Mouse (Mus musculus): ENCODE measurements around the gene Gorasp1. TPM values are rescaled to one million over a fixed set of nuclear protein-coding genes. Genes with fewer than 3 reads are reported as not detected.

Gene Gorasp1
- total RNA-seq, 2 experiments from 2014 or later, result 30.7 to 38.0 TPM

DNA sequence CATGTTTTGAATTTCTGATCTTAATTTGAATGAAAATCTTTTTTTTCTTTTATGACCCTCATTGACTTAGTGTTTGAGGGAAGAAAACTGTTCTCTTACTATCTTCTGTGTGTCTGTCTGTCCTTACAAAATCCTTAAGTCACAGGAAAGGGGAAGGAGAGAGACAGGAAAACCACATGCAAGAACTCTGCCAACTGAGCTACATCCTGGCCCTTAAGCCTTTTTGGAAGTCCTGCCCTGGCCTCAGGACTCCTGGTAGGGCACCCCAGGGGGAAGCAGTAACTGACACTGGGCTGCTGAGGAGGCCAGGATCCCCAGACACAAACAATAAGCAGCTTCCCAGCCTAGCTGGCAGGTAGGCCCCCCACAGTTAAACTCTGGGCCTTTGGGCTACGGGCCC is 6.0 kb upstream of the Gorasp1 start:
- TF ChIP-seq CTCF (IDR thresholded peaks at IDR 0.05), result no peak
- intact Hi-C loops (cut with DNase I), result no loop called here
- H3K27ac ChIP-seq, result no peak overlapping the region
- DNase-seq (ENCODE audit: extremely low spot score in 1 of 2, low spot score in 2 of 2), result no peak
- no peak overlapping the region for H3K4me3 ChIP-seq

DNA sequence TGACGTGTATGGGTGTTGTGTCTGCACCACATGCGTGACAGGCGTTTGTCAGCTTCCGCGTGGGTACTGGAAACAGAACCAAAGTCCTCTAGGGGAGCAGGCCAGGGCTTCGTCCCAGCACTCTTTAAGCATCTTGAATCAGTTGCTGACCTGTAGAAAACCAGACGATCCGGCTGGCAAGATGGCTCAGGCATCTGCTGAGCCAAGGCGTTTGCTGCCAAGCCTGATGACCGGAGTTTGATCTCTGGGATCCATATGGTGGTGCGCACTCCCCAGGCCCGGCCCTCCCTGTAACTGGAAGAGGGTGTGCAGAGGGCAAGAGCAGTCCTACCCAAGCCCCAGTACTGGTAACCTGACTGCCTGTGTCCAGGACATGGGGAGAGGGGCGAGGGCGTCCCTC is 4.5 kb upstream of the Gorasp1 start:
- no peak for TF ChIP-seq CTCF (IDR thresholded peaks at IDR 0.05)
- no peak overlapping the region for H3K27ac ChIP-seq
- DNase-seq (ENCODE audit: extremely low spot score in 1 of 2, low spot score in 2 of 2), result no peak
- intact Hi-C loops (cut with DNase I), result no loop called here
- H3K4me3 ChIP-seq, result no peak overlapping the region

DNA sequence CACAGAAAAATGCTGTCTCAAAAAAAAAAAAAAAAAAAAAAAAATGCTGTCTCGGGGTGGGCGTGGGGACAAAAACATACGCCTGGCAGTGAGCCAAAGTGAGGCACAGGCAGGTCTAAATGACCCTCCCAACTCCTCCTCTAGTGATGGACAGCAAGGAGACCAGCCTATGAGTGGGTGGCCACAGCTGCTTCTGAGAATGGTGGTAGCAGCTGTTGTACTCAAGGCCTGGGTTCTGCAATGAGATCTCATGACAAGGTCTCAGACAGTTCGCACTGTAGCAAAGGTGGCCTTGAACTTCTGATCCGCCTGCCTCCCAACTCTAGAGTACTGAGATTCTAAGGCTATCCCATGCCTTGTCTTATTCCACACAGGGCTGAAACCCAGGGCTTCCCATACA is 4.0 kb upstream of the Gorasp1 start:
- intact Hi-C loops (cut with DNase I), result no loop called here
- no peak overlapping the region for H3K27ac ChIP-seq
- no peak overlapping the region for H3K4me3 ChIP-seq

DNA sequence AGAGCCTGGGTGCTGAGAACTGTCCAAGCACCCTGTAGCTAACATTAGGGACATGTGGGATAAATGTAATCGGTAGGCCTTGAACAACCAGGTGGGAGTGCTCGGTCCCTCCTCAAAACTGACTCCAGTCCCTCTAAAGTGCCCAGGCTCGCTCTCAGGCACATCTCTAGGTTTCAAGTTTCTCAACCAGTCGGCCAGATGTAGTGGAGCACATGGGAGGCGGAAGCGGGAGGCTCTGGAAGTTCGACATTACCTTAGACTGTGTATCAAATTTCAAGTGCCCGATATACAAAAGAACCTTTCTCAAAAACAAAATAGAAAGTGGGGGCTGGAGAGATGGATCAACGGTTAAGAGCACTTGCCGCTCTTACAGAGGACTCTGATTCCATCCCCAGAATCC is 2.3 kb upstream of the Gorasp1 start:
- intact Hi-C loops (cut with DNase I), result no loop called here
- no peak for DNase-seq (ENCODE audit: extremely low spot score in 1 of 2, low spot score in 2 of 2)
- Histone ChIP-seq H3K27ac (no peak overlapping the region), H3K4me3 (no peak overlapping the region)
- no peak for TF ChIP-seq CTCF (IDR thresholded peaks at IDR 0.05)

More for the DNA sequence above, 4.0 kb upstream of the Gorasp1 start:
- no peak for DNase-seq (ENCODE audit: extremely low spot score in 1 of 2, low spot score in 2 of 2)
- TF ChIP-seq CTCF (IDR thresholded peaks at IDR 0.05), result no peak

DNA sequence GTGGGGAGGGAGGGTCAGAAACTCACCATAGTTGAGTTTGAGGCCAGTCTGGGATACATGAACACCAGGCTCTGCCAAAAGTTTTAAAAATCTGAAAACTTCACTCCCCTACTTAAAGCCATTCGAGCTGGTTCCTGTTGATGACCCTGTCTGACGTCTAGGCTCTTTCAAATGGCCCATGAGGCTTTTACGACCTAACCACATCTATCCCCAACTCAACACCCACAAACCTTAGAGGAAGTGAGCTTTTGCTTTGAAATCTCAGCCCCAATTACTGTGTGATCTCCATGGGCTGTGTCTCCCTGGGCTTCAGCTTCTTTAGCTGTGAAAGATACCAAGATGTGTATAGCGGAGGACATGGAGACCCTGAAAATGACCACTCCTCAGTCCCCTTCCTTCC is 1.1 kb upstream of the Gorasp1 start:
- no peak for DNase-seq (ENCODE audit: extremely low spot score in 1 of 2, low spot score in 2 of 2)
- H3K27ac ChIP-seq, result no peak overlapping the region
- TF ChIP-seq CTCF (IDR thresholded peaks at IDR 0.05), result no peak
- no peak overlapping the region for H3K4me3 ChIP-seq
- intact Hi-C loops (cut with DNase I), result no loop called here

DNA sequence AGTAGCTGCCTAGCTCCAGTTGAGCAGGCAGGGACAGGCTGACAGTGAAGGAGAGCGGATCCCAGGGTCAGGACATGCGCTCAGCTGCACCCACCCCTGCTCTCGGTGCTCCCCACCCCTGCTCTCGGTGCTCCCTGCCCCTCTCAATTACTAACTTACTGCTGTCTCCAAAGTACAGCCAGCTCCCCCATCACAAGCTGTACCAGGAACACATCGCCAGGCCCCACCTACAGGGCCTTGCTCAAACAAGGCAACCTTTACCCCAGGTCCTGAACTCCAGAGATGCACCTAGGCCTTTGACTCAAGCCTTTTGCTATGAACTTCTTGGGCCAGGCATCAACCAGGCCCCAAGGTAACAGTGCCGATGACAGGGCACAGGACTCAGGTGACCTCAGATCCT is 3.7 kb downstream of the Gorasp1 start:
- H3K27ac ChIP-seq, result no peak overlapping the region
- no peak for DNase-seq (ENCODE audit: extremely low spot score in 1 of 2, low spot score in 2 of 2)
- H3K4me3 ChIP-seq, result no peak overlapping the region
- TF ChIP-seq CTCF (IDR thresholded peaks at IDR 0.05), result no peak
- intact Hi-C loops (cut with DNase I), result no loop called here

DNA sequence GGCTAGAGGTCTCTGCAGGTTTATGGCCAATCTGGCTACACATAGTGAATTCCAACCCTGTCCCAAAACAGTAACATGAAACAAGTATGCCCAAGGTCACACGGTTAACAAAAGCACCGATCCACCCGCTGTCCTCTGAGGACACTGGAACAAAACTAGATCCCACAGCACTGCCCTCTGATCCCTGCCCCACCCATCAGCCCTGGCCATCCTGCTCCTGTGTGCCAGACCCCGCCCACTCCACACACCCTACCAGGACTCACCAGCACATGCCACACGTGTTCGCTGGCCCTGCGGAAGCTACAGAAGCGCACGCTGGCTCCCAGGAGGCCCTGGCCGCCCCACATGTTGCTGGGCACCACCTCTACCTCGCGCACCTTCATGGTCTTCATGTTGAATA is 5.0 kb downstream of the Gorasp1 start:
- Histone ChIP-seq H3K27ac (no peak overlapping the region), H3K4me3 (no peak overlapping the region)
- DNase-seq (ENCODE audit: extremely low spot score in 1 of 2, low spot score in 2 of 2), result no peak
- TF ChIP-seq CTCF (IDR thresholded peaks at IDR 0.05), result no peak
- intact Hi-C loops (cut with DNase I), result no loop called here

DNA sequence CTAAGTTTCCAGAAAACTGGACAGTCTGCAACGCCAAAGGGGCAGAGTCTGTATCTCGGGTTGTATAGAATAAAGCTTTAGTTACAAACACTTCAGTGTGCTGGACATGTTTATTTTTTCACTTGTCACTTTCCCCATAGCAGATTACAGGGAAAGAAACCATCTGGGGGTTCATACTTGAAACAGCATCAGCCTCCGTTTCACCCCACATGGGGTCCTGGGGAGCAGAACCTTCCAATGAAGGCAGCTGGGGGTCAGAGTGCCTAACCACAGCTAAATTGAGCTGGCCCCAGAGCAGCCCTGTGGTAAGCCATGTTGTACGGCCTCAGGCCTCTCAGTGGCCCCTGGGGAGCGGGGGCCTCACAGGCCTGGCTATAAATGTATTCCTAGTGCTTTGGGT is 10.9 kb downstream of the Gorasp1 start:
- intact Hi-C loops (cut with DNase I), result no loop called here
- no peak for DNase-seq (ENCODE audit: extremely low spot score in 1 of 2, low spot score in 2 of 2)
- H3K27ac ChIP-seq, result no peak overlapping the region
- no peak overlapping the region for H3K4me3 ChIP-seq
- no peak for TF ChIP-seq CTCF (IDR thresholded peaks at IDR 0.05)

DNA sequence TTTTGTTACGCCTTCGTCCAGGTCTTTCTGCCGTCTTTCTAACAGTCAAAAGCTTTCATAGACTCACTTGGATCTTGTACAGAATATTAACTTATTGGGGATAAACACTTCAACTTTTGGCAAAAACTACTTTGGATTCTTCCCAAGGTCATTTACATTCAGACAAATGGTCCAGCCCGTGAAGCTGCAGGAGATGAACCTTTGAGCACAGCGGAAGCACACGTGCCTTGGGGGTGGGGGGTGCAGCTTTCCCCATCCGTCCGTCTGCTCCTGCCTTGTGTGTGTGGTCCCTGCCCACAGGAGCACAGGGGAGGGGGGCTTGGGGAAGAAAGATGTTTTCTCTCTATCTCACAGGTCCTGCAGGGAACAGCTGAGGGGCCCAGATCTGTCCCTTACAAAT is 11.6 kb downstream of the Gorasp1 start:
- DNase-seq (ENCODE audit: extremely low spot score in 1 of 2, low spot score in 2 of 2), result no peak
- intact Hi-C loops (cut with DNase I), result no loop called here
- Histone ChIP-seq H3K4me3 (no peak overlapping the region), H3K27ac (no peak overlapping the region)
- no peak for TF ChIP-seq CTCF (IDR thresholded peaks at IDR 0.05)

DNA sequence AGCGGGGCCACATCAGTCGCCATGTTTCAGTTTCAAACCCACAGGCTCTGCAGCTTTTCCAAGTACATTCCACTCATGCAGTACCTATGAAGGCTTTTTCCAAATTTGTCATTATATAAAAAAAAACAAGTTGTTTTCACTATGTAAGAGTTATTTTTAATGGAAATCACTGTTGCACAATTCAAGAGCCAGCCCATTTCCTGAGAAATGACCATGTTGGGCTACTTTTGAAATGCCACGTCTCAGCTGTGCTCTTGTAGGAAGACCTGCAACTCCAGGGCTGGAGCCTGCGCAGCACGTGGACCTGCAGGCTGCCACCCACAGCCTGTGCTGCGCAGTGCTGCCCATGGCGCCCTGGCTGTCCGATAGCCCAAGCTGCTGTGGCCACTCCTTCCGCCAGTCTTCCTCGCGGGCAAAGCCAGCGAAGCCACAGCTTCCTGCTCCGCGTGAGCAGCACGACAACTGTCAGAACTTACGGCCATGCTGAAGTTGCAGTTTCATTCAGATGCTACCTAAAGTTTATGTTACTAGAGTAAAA is 12.2 kb downstream of the Gorasp1 start:
- intact Hi-C loops (cut with DNase I), result no loop called here
- no peak overlapping the region for H3K27ac ChIP-seq
- no peak for TF ChIP-seq CTCF (IDR thresholded peaks at IDR 0.05)
- no peak for DNase-seq (ENCODE audit: extremely low spot score in 1 of 2, low spot score in 2 of 2)
- no peak overlapping the region for H3K4me3 ChIP-seq

DNA sequence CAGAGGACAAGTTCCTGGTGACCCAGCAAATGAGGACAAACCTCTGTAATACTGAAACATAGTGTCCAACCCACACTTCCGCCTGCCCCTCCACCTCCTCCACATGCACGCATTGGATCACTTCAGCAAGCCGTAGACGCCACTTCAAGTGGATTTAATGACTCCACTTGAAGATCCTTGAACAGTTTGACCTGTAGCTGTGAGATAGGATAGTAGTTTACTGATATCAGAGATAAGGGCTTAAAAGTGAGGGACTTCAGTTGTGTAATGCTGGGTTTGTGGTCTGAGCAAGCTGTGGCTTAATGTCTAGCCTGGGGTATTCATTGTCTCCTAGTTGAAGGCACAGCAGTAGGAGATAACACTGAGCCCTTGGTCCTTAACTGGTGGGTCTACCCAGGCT is 13.9 kb downstream of the Gorasp1 start:
- no peak overlapping the region for H3K27ac ChIP-seq
- DNase-seq (ENCODE audit: extremely low spot score in 1 of 2, low spot score in 2 of 2), result no peak
- intact Hi-C loops (cut with DNase I), result no loop called here
- no peak for TF ChIP-seq CTCF (IDR thresholded peaks at IDR 0.05)
- no peak overlapping the region for H3K4me3 ChIP-seq

DNA sequence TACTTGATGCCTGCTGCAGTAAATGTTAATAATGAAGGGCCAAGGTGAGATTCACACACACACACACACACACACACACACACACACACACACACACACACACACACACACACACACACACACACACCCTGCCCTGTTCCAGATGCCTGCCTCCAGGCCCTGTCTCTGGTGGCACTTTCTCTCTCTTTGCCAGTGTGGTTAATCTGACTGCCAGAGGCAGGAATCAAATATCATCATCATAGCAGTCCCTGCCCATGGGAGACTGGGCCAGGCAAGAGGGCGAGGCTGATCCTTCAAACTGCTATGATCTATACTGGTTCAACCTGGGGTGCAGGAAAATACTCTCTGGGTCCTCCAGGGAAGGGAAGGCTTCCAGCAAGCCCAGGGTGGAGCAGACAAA is 17.5 kb downstream of the Gorasp1 start:
- intact Hi-C loops (cut with DNase I), result no loop called here
- Histone ChIP-seq H3K27ac (no peak overlapping the region), H3K4me3 (no peak overlapping the region)
- no peak for DNase-seq (ENCODE audit: extremely low spot score in 1 of 2, low spot score in 2 of 2)
- no peak for TF ChIP-seq CTCF (IDR thresholded peaks at IDR 0.05)

DNA sequence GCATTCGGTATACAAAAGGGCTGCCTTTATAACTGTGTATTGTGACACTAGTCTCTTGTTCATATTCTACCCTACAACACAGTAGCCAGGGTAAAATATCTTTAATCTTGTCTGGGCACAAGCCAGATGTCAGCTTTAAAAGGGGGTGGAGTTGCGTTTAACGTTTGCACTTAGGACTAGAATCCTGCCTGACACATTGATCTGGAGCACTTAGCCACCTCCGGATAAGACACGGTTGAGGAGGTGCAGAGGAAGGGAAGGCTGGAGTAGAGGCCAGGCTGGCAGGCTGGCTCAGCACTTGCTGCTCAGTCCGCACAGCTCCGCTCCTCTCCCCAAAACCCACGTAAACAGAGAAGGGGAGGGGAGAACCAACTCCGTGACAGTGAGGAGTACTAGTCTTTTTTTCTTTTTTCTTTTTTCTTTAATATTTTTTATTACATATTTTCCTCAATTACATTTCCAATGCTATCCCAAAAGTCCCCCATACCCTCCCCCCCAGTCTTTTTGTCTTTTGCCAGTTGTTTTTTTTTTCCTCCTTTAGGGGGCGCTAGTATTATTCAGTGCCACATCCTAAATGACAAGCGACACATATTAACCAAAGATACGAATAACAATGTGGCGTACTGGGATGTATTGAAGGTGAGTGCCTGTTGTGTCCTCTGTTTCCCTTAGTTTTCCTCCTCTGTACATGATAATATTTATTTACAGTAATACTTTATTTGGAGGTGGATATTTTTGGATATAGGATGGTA is 24.1 kb downstream of the Gorasp1 start:
- intact Hi-C loops (cut with DNase I), result no loop called here
- no peak for DNase-seq (ENCODE audit: extremely low spot score in 1 of 2, low spot score in 2 of 2)
- TF ChIP-seq CTCF (IDR thresholded peaks at IDR 0.05), result peak; percentile 44
- H3K4me3 ChIP-seq, result no peak overlapping the region
- no peak overlapping the region for H3K27ac ChIP-seq
